Comparison of ENCODE assay signal across 26 mouse cellular contexts in genomic region chr19:10317358-10317757, GRCm38 (mm10).
"Had no signal": no experiment of that assay in that cellular context is flagged by ENCODE, and none has a peak within 500 bp of the region (broad histone marks: within the 10 kb centered on the region; RNA-seq: fewer than 3 reads in every experiment).

No protein-coding gene starts in this region.

- H3K4me2 ChIP-seq: heart, embryonic 12.5 days; hindbrain, embryonic 12.5 days; hindbrain, embryonic 14.5 days; intestine, embryonic 15.5 days; limb, embryonic 12.5 days; liver, embryonic 13.5 days; liver, embryonic 15.5 days had no signal

- ATAC-seq: hindbrain, embryonic 16.5 days; inflammation-experienced regulatory T-cells, adult 6 months; intestine, embryonic 15.5 days; intestine, postnatal 0 days had no signal

- H3K9me3 ChIP-seq: heart, embryonic 10.5 days; heart, embryonic 12.5 days; hindbrain, embryonic 10.5 days; hindbrain, embryonic 12.5 days; intestine, embryonic 15.5 days; limb, embryonic 10.5 days; limb, embryonic 12.5 days; liver, embryonic 13.5 days; liver, embryonic 15.5 days had no signal

- H3K27ac ChIP-seq: gastrocnemius, adult 2 months; heart, embryonic 10.5 days; hindbrain, embryonic 10.5 days; hindbrain, embryonic 12.5 days; hindbrain, embryonic 14.5 days; intestine, embryonic 15.5 days; kidney, postnatal 0 days; layer of hippocampus, adult 2 months; left cerebral cortex, adult 2 months; limb, embryonic 10.5 days; limb, embryonic 12.5 days; liver, embryonic 13.5 days; liver, embryonic 15.5 days had no signal

- H3K4me3 ChIP-seq: gastrocnemius, adult 2 months; heart, embryonic 10.5 days; heart, embryonic 12.5 days; hindbrain, embryonic 10.5 days; hindbrain, embryonic 12.5 days; intestine, embryonic 15.5 days; layer of hippocampus, adult 2 months; left cerebral cortex, adult 2 months; limb, embryonic 10.5 days; limb, embryonic 12.5 days; liver, embryonic 13.5 days; liver, embryonic 15.5 days had no signal

- H3K9ac ChIP-seq: heart, embryonic 12.5 days; hindbrain, embryonic 12.5 days; hindbrain, embryonic 14.5 days; intestine, embryonic 15.5 days; limb, embryonic 12.5 days; liver, embryonic 13.5 days; liver, embryonic 15.5 days had no signal

- H3K36me3 ChIP-seq: heart, embryonic 10.5 days; heart, embryonic 12.5 days; hindbrain, embryonic 10.5 days; hindbrain, embryonic 12.5 days; intestine, embryonic 15.5 days; limb, embryonic 10.5 days; limb, embryonic 12.5 days; liver, embryonic 13.5 days; liver, embryonic 15.5 days had no signal

- H3K27me3 ChIP-seq: intestine, embryonic 15.5 days; limb, embryonic 12.5 days; liver, embryonic 13.5 days had no signal

- DNase-seq: gastrocnemius, adult 2 months; gastrocnemius, postnatal 10 days; gastrocnemius, postnatal 25 days; heart, adult 18-20 months; heart, postnatal 10 days; heart, postnatal 4 days; kidney, adult 18-20 months; kidney, postnatal 25 days; kidney, postnatal 4 days; liver; liver, embryonic 13.5 days had no signal

- H3K4me1 ChIP-seq: heart, embryonic 10.5 days; heart, embryonic 12.5 days; hindbrain, embryonic 10.5 days; hindbrain, embryonic 12.5 days; intestine, embryonic 15.5 days; limb, embryonic 12.5 days; liver, embryonic 15.5 days had no signal
